20 mouse cellular contexts compared by ENCODE assay signal in the genomic region with DNA sequence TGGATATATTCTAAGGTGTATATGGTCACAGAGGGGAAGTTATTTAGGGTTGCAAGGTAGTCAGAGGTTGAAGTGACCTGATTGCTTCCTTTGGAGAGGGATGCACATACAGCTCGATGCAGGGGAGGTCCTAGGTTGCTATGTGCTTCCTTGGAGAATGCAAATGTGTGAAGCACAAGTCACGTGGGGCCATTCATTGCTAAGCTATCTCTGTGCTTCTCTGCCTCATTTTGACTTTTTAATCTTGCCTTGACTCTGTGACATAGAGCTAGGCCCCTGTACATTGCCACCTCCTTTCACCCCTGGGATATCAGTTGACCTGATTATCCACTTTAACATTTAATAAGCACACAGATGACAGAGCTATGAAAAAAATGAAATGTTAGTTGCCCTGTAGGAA.
"Had no signal": no experiment of that assay in that cellular context is flagged by ENCODE, and none has a peak within 500 bp of the region (broad histone marks: within the 10 kb centered on the region; RNA-seq: fewer than 3 reads in every experiment).

No protein-coding gene starts in this region.

- H3K36me3 ChIP-seq: limb, embryonic 10.5 days; limb, embryonic 13.5 days; liver, embryonic 12.5 days; liver, embryonic 15.5 days; lung, embryonic 15.5 days had no signal

- H3K9me3 ChIP-seq: limb, embryonic 10.5 days; limb, embryonic 13.5 days; liver, embryonic 12.5 days; liver, embryonic 15.5 days; lung, embryonic 15.5 days had no signal

- H3K4me3 ChIP-seq: layer of hippocampus, adult 2 months; limb, embryonic 10.5 days; limb, embryonic 13.5 days; liver, embryonic 12.5 days; liver, embryonic 15.5 days; lung, embryonic 15.5 days had no signal

- H3K27me3 ChIP-seq: limb, embryonic 13.5 days; liver, embryonic 12.5 days; liver, embryonic 15.5 days; lung, embryonic 15.5 days had no signal

- DNase-seq: kidney, adult 2 months; kidney, postnatal 25 days; layer of hippocampus, adult 9-11 months; liver; lung, adult 18-20 months; lung, postnatal 10 days; lung, postnatal 4 days; right cerebral cortex, adult 18-20 months; right cerebral cortex, postnatal 14 days; right cerebral cortex, postnatal 4 days; thymus, postnatal 25 days had no signal

- H3K4me1 ChIP-seq: limb, embryonic 10.5 days; liver, embryonic 12.5 days; liver, embryonic 15.5 days had no signal

- H3K4me2 ChIP-seq: limb, embryonic 13.5 days; liver, embryonic 12.5 days; liver, embryonic 15.5 days; lung, embryonic 15.5 days had no signal

- ATAC-seq: intestine, postnatal 0 days; liver, embryonic 12.5 days had no signal

- H3K27ac ChIP-seq: kidney, postnatal 0 days; layer of hippocampus, adult 2 months; limb, embryonic 10.5 days; limb, embryonic 13.5 days; liver, embryonic 12.5 days; liver, embryonic 15.5 days; lung, embryonic 15.5 days; stomach, postnatal 0 days had no signal

- H3K9ac ChIP-seq: limb, embryonic 13.5 days; liver, embryonic 12.5 days; liver, embryonic 15.5 days; lung, embryonic 15.5 days had no signal
